Mouse (Mus musculus) lung, embryonic 14.5 days (tissue): Measurements from ENCODE around the gene Tdrd1. TPM values are rescaled to one million over a fixed set of nuclear protein-coding genes. Genes with fewer than 3 reads are reported as not detected.
A peak's percentile ranks its signal among the peaks of the same experiment; 100 is the strongest.

Source experiments
- ATAC-seq: fragments of 200-750 bp; cut with Nextera tagmentation; 2 replicates; pipeline ENCODE4 v1.8.0; 2017; ENCODE audit warnings: mild to moderate bottlenecking, moderate TSS enrichment, moderate library complexity; ENCODE audit not compliant: insufficient read depth
- DNase-seq: peaks from one replicate; pipeline ENCODE4 v3.0.0-alpha.2; 2015
- H3K27ac ChIP-seq: fragments of 300-500 bp; sonication (generic); 2 replicates; pipeline ENCODE4 v1.5.1; 2014; ENCODE audit warnings: low read depth, mild to moderate bottlenecking, moderate library complexity
- H3K27me3 ChIP-seq: fragments of 300-500 bp; sonication (generic); 2 replicates; pipeline ENCODE4 v1.6.1; 2014; ENCODE audit warnings: low read length, control low read depth; ENCODE audit not compliant: insufficient read depth
- H3K36me3 ChIP-seq: fragments of 300-500 bp; sonication (generic); 2 replicates; pipeline ENCODE4 v1.6.1; 2014; ENCODE audit warnings: control low read depth; ENCODE audit not compliant: insufficient read depth
- H3K4me1 ChIP-seq: fragments of 300-500 bp; sonication (generic); 2 replicates; pipeline ENCODE4 v1.6.1; 2014; ENCODE audit warnings: antibody characterized with exemption, control low read depth; ENCODE audit not compliant: insufficient read depth
- H3K4me2 ChIP-seq: fragments of 300-500 bp; sonication (generic); 2 replicates; pipeline ENCODE4 v1.6.1; 2014; ENCODE audit warnings: mild to moderate bottlenecking
- H3K4me3 ChIP-seq: fragments of 300-500 bp; sonication (generic); 2 replicates; pipeline ENCODE4 v1.5.1; 2014; ENCODE audit warnings: low read depth, low read length
- H3K9ac ChIP-seq: fragments of 300-500 bp; sonication (generic); 2 replicates; pipeline ENCODE4 v1.6.1; 2014
- H3K9me3 ChIP-seq: fragments of 300-500 bp; sonication (generic); 2 replicates; pipeline ENCODE4 v1.6.1; 2016; ENCODE audit warnings: low read depth, low read length, control low read depth
- CTCF ChIP-seq: IDR thresholded peaks from 2 replicates; pipeline ENCODE4 v1.5.1; 2016; ENCODE audit warnings: antibody characterized with exemption, low read depth
- WGBS: fragments of 180-500 bp; shearing (Covaris S2); extraction: QIAGEN DNeasy Blood & Tissue Kit; methylation state at CpG from one replicate; pipeline ENCODE4 v1.1.7; 2014; 5-methylcytosine and 5-hydroxymethylcytosine counted together
- polyA plus RNA-seq: library from polyadenylated mRNA; unstranded; fragments of >200 nt; fragmentation: Nextera tagmentation; extraction: Ambion mirVana; gene quantifications from 2 replicates; pipeline ENCODE4 v1.2.1, GENCODE M21; 2014

Gene Tdrd1
- polyA plus RNA-seq, 1 experiment from 2014 or later: 1.3 TPM

GRCm38 (mm10) chr19:56800930-56801655 is 24.9 kb upstream of the Tdrd1 start:
- no peak for TF ChIP-seq CTCF
- DNase-seq (peak; percentile 35), ATAC-seq (no peak)
- H3K9ac ChIP-seq: no peak overlapping the region
- H3K27ac ChIP-seq: 0 out of 2 replicates have a peak overlapping the region, but pooled peaks have one; percentile 44
- H3K4me2 ChIP-seq: no peak overlapping the region
- no peaks in the 10 kb centered on the region for H3K27me3 ChIP-seq
- no peaks in the 10 kb centered on the region for H3K4me1 ChIP-seq
- H3K36me3 ChIP-seq: peaks cover 88% of the 10 kb centered on the region
- WGBS: 53% methylated on average over 7 of the region's 7 CpGs
- no peaks in the 10 kb centered on the region for H3K9me3 ChIP-seq
- no peak overlapping the region for H3K4me3 ChIP-seq

DNA sequence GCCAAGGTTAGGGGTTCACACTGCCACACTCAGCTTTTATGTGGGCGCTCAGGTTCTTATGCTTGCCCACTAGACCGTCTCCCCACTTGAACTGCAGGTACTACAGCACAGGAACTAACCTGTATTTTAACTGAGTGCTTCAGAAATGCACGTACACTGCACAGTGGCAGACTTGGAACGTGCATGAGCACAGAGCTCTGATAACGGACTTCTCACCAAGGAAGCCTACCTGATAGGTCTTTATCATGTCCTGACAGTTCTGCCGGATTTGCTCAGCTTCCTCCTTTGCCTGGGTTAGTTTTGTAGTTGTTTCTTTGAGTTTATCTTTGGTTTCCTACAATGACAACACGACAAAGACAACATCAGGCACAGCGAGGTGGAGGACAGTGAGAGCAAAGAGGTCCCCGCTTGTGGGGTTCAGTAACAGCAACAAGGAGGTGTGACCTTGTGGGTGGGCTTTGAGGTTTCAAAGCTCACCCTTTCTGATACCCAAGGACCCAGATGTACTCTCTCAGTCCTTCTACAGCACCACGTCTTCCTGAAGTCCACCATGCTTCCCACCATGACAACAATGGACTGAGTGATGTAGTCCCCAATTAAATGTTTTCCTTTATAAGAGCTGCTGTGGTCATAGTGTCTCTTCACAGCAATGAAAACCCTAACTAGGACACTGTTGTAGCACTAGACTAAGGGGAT is 24.2 kb upstream of the Tdrd1 start:
- H3K4me2 ChIP-seq: no peak overlapping the region
- no peak overlapping the region for H3K9ac ChIP-seq
- no peak for ATAC-seq
- H3K27me3 ChIP-seq: no peaks in the 10 kb centered on the region
- H3K27ac ChIP-seq: 0 out of 2 replicates have a peak overlapping the region, but pooled peaks have one; percentile 44
- WGBS: 69% methylated on average over 10 of the region's 10 CpGs
- DNase-seq: no peak
- H3K4me1 ChIP-seq: no peaks in the 10 kb centered on the region
- no peak for TF ChIP-seq CTCF
- peaks cover 86% of the 10 kb centered on the region for H3K36me3 ChIP-seq
- H3K4me3 ChIP-seq: no peak overlapping the region
- H3K9me3 ChIP-seq: no peaks in the 10 kb centered on the region

- Histone ChIP-seq H3K4me3 (no peak overlapping the region), H3K27me3 (no peaks in the 10 kb centered on the region), H3K4me1 (no peaks in the 10 kb centered on the region), H3K9me3 (no peaks in the 10 kb centered on the region), H3K4me2 (no peak overlapping the region), H3K36me3 (peaks cover 88% of the 10 kb centered on the region), H3K9ac (no peak overlapping the region), H3K27ac (no peak overlapping the region)
- ATAC-seq (no peak), DNase-seq (no peak)
- no peak for TF ChIP-seq CTCF
- WGBS: 74% methylated on average over 3 of the region's 3 CpGs
Observed at GRCm38 (mm10) chr19:56802352-56802746, 23.7 kb upstream of the Tdrd1 start.

DNA sequence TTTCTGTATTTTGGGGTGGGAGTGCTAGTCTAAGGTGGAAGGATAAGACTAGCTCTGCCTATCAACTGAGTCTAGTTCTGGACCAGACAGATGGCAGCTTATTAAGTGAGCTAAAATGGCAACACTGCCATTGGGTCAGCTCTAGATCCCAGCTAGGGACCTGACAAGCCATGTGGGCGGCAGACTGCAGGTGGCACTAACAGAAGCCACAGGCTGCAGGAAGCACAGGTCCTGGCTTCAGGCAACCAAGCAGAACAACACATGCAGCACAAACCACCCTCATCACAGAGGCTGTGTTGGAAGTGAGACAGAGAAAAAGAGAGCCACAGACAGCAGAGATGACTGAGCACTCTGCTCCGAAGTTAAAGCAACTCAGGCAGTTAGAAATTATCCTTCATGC is 20.6 kb upstream of the Tdrd1 start:
- H3K27ac ChIP-seq: no peak overlapping the region
- no peaks in the 10 kb centered on the region for H3K27me3 ChIP-seq
- no peak overlapping the region for H3K4me2 ChIP-seq
- H3K36me3 ChIP-seq: peaks cover 88% of the 10 kb centered on the region
- no peaks in the 10 kb centered on the region for H3K4me1 ChIP-seq
- WGBS: 95% methylated on average over 2 of the region's 2 CpGs
- H3K9ac ChIP-seq: no peak overlapping the region
- H3K9me3 ChIP-seq: no peaks in the 10 kb centered on the region
- no peak overlapping the region for H3K4me3 ChIP-seq
- TF ChIP-seq CTCF: no peak
- no peak for ATAC-seq
- DNase-seq: no peak

DNA sequence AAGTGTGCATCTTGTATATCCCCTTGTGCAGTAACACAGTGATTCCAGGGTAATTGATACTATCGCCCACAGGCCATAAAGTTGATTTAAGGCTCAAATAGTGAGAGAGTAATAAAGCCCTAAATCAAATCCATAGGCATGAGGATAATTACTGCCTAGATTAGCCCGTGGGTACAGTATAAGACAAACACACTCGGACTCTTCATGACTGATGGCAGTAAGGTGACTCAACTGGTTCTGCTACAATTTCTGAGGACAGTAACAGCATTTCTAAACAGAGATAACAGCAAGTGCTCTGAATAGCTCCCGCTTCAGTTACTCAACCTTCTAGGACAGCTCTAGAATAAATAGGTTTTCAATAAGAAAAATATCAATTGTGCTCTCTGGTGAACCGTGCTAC is 18.9 kb upstream of the Tdrd1 start:
- DNase-seq (no peak), ATAC-seq (no peak)
- TF ChIP-seq CTCF: no peak
- H3K4me3 ChIP-seq: no peak overlapping the region
- H3K9me3 ChIP-seq: no peaks in the 10 kb centered on the region
- H3K27me3 ChIP-seq: no peaks in the 10 kb centered on the region
- H3K9ac ChIP-seq: no peak overlapping the region
- no peak overlapping the region for H3K27ac ChIP-seq
- WGBS: 64% methylated on average over 5 of the region's 5 CpGs
- no peaks in the 10 kb centered on the region for H3K4me1 ChIP-seq
- H3K4me2 ChIP-seq: no peak overlapping the region
- H3K36me3 ChIP-seq: peaks cover 80% of the 10 kb centered on the region

GRCm38 (mm10) chr19:56808771-56809170 is 17.2 kb upstream of the Tdrd1 start:
- Histone ChIP-seq H3K27me3 (no peaks in the 10 kb centered on the region), H3K27ac (no peak overlapping the region), H3K9ac (no peak overlapping the region), H3K4me3 (no peak overlapping the region), H3K9me3 (no peaks in the 10 kb centered on the region), H3K4me1 (no peaks in the 10 kb centered on the region), H3K36me3 (peaks cover 75% of the 10 kb centered on the region), H3K4me2 (no peak overlapping the region)
- TF ChIP-seq CTCF: peak; percentile 58
- DNase-seq: peak; percentile 63
- WGBS: 52% methylated on average over 5 of the region's 5 CpGs
- ATAC-seq: no peak

DNA sequence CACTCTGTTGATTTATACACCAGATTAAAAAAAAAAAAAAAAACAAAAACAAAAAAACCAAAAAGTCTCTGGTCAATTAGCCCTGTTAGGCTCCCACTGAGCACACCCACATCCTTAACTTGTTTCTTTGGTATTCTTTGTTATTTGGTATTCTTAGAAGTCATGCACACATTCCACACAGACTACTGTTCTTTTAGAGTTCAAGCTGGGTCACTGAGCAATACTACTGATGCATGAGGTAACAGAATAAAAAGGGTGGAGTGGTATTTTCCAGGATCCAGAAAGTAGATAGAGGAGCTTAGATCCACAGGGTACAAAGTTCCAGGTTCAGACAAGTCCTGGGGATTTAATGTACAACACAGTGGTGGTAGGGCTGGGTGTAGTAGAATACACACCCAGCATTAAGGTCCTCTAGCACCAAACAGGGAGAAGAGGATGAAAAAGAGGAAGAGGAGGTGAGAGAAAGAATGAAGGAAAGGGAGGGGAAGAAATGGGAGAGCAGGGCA is 15.3 kb upstream of the Tdrd1 start:
- H3K36me3 ChIP-seq: peaks cover 58% of the 10 kb centered on the region
- TF ChIP-seq CTCF: no peak
- ATAC-seq (no peak), DNase-seq (no peak)
- no peaks in the 10 kb centered on the region for H3K27me3 ChIP-seq
- no peak overlapping the region for H3K4me2 ChIP-seq
- H3K9ac ChIP-seq: no peak overlapping the region
- no peak overlapping the region for H3K27ac ChIP-seq
- no peaks in the 10 kb centered on the region for H3K9me3 ChIP-seq
- H3K4me1 ChIP-seq: no peaks in the 10 kb centered on the region
- H3K4me3 ChIP-seq: no peak overlapping the region
